Mouse (Mus musculus) embryonic facial prominence, embryonic 14.5 days (tissue): ENCODE data around the gene D10Jhu81e. TPM values are rescaled to one million over a fixed set of nuclear protein-coding genes. Genes with fewer than 3 reads are reported as not detected.

Source experiments
- ATAC-seq: fragments of 200-750 bp; cut with Nextera tagmentation; 2 replicates; pipeline ENCODE4 v1.8.0; 2017; ENCODE audit warnings: low read depth, moderate number of reproducible peaks, moderate TSS enrichment
- DNase-seq: peaks from one replicate; pipeline ENCODE4 v3.0.0-alpha.2; 2015; ENCODE audit warnings: low spot score
- H3K27ac ChIP-seq: fragments of 300-500 bp; sonication (generic); replicated peaks from 2 replicates; pipeline ENCODE4 v1.5.1; 2014; ENCODE audit warnings: low read depth, mild to moderate bottlenecking, low read length, moderate library complexity
- H3K27me3 ChIP-seq: fragments of 300-500 bp; sonication (generic); replicated peaks from 2 replicates; pipeline ENCODE4 v1.6.1; 2014; ENCODE audit warnings: low read length; ENCODE audit not compliant: control insufficient read depth, insufficient read depth
- H3K36me3 ChIP-seq: fragments of 300-500 bp; sonication (generic); 2 replicates; pipeline ENCODE4 v1.6.1; 2014; ENCODE audit warnings: low read length, mixed read lengths; ENCODE audit not compliant: control insufficient read depth, insufficient read depth
- H3K4me1 ChIP-seq: fragments of 300-500 bp; sonication (generic); 2 replicates; pipeline ENCODE4 v1.6.1; 2014; ENCODE audit warnings: antibody characterized with exemption, low read length; ENCODE audit not compliant: control insufficient read depth, insufficient read depth
- H3K4me2 ChIP-seq: fragments of 300-500 bp; sonication (generic); 2 replicates; pipeline ENCODE4 v1.6.1; 2014; ENCODE audit warnings: low read depth, mild to moderate bottlenecking, low read length, moderate library complexity, mixed read lengths
- H3K4me3 ChIP-seq: fragments of 300-500 bp; sonication (generic); 2 replicates; pipeline ENCODE4 v1.5.1; 2014; ENCODE audit warnings: low read depth, mild to moderate bottlenecking, low read length
- H3K9ac ChIP-seq: fragments of 300-500 bp; sonication (generic); 2 replicates; pipeline ENCODE4 v1.6.1; 2014; ENCODE audit warnings: low read depth, mild to moderate bottlenecking, low read length, moderate library complexity, mixed read lengths
- H3K9me3 ChIP-seq: fragments of 300-500 bp; sonication (generic); 2 replicates; pipeline ENCODE4 v1.6.1; 2016; ENCODE audit warnings: low read length; ENCODE audit not compliant: control insufficient read depth
- WGBS: fragments of 180-500 bp; shearing (Covaris S2); extraction: QIAGEN DNeasy Blood & Tissue Kit; methylation state at CpG from one replicate; pipeline ENCODE4 v1.1.7; 2014; 5-methylcytosine and 5-hydroxymethylcytosine counted together
- polyA plus RNA-seq: library from polyadenylated mRNA; unstranded; fragments of >200 nt; fragmentation: Nextera tagmentation; extraction: Ambion mirVana; gene quantifications from 2 replicates; pipeline ENCODE4 v1.2.1, GENCODE M21; 2014

The D10Jhu81e gene
- polyA plus RNA-seq, 1 experiment from 2014 or later = 27.2 TPM

DNA sequence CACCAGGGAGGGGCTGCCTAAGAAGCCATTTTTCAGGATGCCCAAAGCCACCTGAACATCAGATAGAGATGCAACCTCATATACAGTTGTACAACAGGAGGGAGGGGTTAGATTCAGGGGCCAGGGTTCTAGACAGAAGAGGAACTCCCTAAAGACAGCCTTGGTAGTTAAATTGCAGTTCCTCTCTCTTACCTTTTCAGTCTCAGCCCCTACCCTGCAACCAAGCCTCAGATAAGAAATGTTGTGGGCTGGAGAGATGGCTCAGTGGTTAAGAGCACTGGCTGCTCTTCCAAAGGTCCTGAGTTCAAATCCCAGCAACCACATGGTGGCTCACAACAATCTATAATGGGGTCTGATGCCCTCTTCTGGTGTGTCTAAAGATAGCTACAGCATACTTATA lies 1.8 kb downstream of the D10Jhu81e start:
- Histone ChIP-seq H3K27me3 (no peaks in the 10 kb centered on the region), H3K4me1 (peaks cover 8% of the 10 kb centered on the region), H3K27ac (no peak overlapping the region), H3K4me2 (no peak overlapping the region), H3K4me3 (no peak overlapping the region), H3K9ac (no peak overlapping the region), H3K9me3 (no peaks in the 10 kb centered on the region), H3K36me3 (peaks cover 69% of the 10 kb centered on the region)
- ATAC-seq (no peak), DNase-seq (no peak)

DNA sequence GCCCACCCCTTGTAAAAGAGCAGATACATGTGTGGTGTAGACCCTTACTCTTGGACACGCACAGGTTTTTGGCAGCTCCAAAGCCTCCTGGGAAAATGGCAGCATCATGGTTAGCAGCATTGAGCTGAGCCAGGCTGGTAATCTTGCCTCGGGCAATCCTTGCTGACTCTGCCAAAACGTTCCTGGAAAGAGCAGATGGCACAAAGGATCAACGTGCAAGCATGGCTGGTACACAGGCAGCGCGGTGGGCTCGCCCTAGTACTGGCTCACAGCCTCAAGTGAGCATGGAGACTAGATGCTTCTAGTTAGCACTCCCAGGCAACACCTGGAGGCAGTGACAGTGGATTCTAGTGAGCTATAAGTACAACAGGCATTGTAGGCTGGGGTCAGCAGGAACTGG lies 2.2 kb downstream of the D10Jhu81e start:
- H3K4me2 ChIP-seq = no peak overlapping the region
- peaks cover 8% of the 10 kb centered on the region for H3K4me1 ChIP-seq
- WGBS = 88% methylated on average over 7 of the region's 7 CpGs
- H3K4me3 ChIP-seq = no peak overlapping the region
- H3K27ac ChIP-seq = no peak overlapping the region
- DNase-seq (no peak), ATAC-seq (no peak)
- H3K9me3 ChIP-seq = no peaks in the 10 kb centered on the region
- H3K27me3 ChIP-seq = no peaks in the 10 kb centered on the region
- H3K36me3 ChIP-seq = peaks cover 69% of the 10 kb centered on the region
- no peak overlapping the region for H3K9ac ChIP-seq

DNA sequence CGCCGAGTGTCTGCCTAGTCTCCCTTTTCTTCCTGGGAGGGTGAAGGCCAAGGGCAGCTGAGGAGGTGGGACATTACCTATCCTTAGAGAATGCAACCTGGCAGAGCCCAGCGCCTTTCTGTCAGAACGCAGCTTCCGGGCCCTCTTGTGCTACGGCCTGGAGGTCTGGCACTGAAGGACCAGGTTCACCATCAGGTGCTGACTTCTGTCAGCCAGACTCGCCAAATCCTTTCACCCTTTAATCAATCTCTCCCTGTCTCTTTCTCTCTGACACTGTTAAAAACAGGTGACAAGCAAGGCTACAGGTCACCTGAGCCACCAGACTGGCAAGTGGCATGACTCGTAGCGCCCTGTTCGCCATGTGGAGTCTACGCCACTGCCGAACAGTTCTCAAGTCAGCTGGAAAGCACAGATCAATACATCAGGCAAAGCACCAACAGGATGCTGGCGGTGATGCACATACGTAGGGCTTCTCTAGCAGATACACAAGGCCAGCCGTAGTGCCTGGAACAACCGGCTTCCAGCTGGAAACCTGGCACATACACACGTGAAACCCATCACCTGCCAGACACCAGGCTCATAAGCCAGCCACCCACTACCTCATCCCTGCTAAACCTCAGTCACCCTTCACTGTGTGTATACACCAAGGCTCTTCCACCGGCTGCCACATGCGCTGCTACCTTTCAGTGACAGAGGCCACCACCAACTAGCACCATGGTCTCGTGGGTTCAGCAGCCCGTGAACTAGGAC lies 4.2 kb downstream of the D10Jhu81e start:
- Histone ChIP-seq H3K4me2 (no peak overlapping the region), H3K4me3 (no peak overlapping the region), H3K9me3 (no peaks in the 10 kb centered on the region), H3K4me1 (peaks cover 8% of the 10 kb centered on the region), H3K27me3 (no peaks in the 10 kb centered on the region), H3K27ac (no peak overlapping the region), H3K36me3 (peaks cover 66% of the 10 kb centered on the region), H3K9ac (no peak overlapping the region)
- 90% methylated on average over 21 of the region's 21 CpGs for WGBS
- ATAC-seq = no peak
- DNase-seq = no peak

DNA sequence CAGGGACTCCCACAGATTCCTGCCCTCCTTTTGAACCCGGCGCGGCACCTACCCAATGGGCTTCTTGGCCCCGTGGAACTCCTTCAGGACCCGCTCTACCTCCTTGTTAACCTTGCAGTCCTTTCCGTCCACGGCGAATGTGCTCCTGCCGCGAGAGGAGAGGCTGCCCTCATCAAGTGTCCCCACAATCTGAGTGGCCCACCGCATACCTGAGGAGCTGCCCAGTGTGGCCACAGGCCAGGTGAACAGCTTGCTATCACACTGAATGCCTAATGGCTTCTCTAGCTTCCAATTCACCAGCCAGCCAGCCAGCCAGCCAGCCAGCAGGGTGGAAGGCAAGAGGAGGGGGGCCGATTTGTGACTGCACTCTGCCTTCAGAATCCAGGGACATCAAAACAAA lies 4.8 kb downstream of the D10Jhu81e start:
- H3K4me3 ChIP-seq = no peak overlapping the region
- 92% methylated on average over 12 of the region's 12 CpGs for WGBS
- H3K36me3 ChIP-seq = peaks cover 66% of the 10 kb centered on the region
- no peaks in the 10 kb centered on the region for H3K9me3 ChIP-seq
- H3K4me2 ChIP-seq = no peak overlapping the region
- no peaks in the 10 kb centered on the region for H3K27me3 ChIP-seq
- DNase-seq (no peak), ATAC-seq (no peak)
- H3K4me1 ChIP-seq = peaks cover 8% of the 10 kb centered on the region
- H3K9ac ChIP-seq = no peak overlapping the region
- H3K27ac ChIP-seq = no peak overlapping the region

GRCm38 (mm10) chr10:78163923-78164322 lies 5.7 kb downstream of the D10Jhu81e start:
- Histone ChIP-seq H3K9ac (no peak overlapping the region), H3K36me3 (peaks cover 66% of the 10 kb centered on the region), H3K4me1 (peaks cover 6% of the 10 kb centered on the region), H3K9me3 (no peaks in the 10 kb centered on the region), H3K4me2 (no peak overlapping the region), H3K27ac (no peak overlapping the region), H3K27me3 (no peaks in the 10 kb centered on the region), H3K4me3 (no peak overlapping the region)
- peak; percentile 59 for DNase-seq
- 34% methylated on average over 4 of the region's 4 CpGs for WGBS
- ATAC-seq = no peak

- H3K27me3 ChIP-seq = no peaks in the 10 kb centered on the region
- ATAC-seq (no peak), DNase-seq (no peak)
- no peak overlapping the region for H3K4me2 ChIP-seq
- no peak overlapping the region for H3K9ac ChIP-seq
- no peak overlapping the region for H3K27ac ChIP-seq
- no peaks in the 10 kb centered on the region; the same call in 1 of the 2 replicates for H3K4me1 ChIP-seq
- WGBS = 87% methylated on average over 9 of the region's 9 CpGs
- H3K4me3 ChIP-seq = no peak overlapping the region
- H3K36me3 ChIP-seq = peaks cover 66% of the 10 kb centered on the region
- no peaks in the 10 kb centered on the region for H3K9me3 ChIP-seq
These were observed 6.3 kb downstream of the D10Jhu81e start for GRCm38 (mm10) chr10:78163241-78163640.

DNA sequence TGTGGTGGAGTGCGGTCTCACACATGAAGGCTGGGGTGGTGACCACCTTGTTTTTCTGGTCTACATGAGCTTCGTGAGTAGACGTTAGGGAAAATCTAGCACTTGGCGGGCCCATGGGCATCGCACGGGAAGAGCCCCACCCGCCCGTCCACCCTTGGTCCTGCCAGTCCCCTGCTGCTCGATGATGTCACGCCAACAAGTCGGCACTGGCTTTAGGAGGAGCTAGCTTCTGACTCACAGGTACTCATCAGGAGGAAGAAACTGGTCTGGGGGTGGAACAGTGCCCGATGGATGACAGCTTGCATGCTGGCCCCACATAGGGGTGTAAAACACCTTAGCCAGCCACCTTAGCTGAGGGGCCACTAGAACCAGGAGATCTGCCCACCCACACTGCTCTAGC lies 6.9 kb downstream of the D10Jhu81e start:
- no peaks in the 10 kb centered on the region for H3K4me1 ChIP-seq
- peaks cover 65% of the 10 kb centered on the region for H3K36me3 ChIP-seq
- no peak overlapping the region for H3K27ac ChIP-seq
- H3K9ac ChIP-seq = no peak overlapping the region
- H3K4me3 ChIP-seq = no peak overlapping the region
- ATAC-seq = no peak
- H3K27me3 ChIP-seq = no peaks in the 10 kb centered on the region
- no peak overlapping the region for H3K4me2 ChIP-seq
- H3K9me3 ChIP-seq = no peaks in the 10 kb centered on the region
- WGBS = 93% methylated on average over 12 of the region's 12 CpGs
- no peak for DNase-seq

- peaks cover 50% of the 10 kb centered on the region for H3K36me3 ChIP-seq
- WGBS = 81% methylated on average over 8 of the region's 8 CpGs
These were observed 8.5 kb downstream of the D10Jhu81e start for GRCm38 (mm10) chr10:78161096-78161495.

More at GRCm38 (mm10) chr10:78161096-78161495, 8.5 kb downstream of the D10Jhu81e start:
- H3K4me1 ChIP-seq = no peaks in the 10 kb centered on the region
- no peak overlapping the region for H3K4me3 ChIP-seq
- no peak overlapping the region for H3K27ac ChIP-seq
- no peaks in the 10 kb centered on the region for H3K27me3 ChIP-seq
- DNase-seq = no peak
- H3K9me3 ChIP-seq = no peaks in the 10 kb centered on the region
- no peak overlapping the region for H3K9ac ChIP-seq
- ATAC-seq = no peak
- H3K4me2 ChIP-seq = no peak overlapping the region
